Mouse (Mus musculus) erythroblast, embryonic 14.5 days (primary cell): ENCODE measurements at regions not wholly inside any gene's neighbourhood (a gene's known extent, or its start where the extent isn't known, plus 50 kb on each side); places are given as distances from the start of the nearest gene placed in this dataset.

ENCODE experiments used
- H3K27me3 ChIP-seq: 2 replicates; pipeline ENCODE4 v1.6.1; 2012; ENCODE audit warnings: inconsistent platforms; ENCODE audit not compliant: control insufficient read depth
- H3K36me3 ChIP-seq: 2 replicates; pipeline ENCODE4 v1.6.1; 2012; ENCODE audit warnings: mild to moderate bottlenecking, inconsistent platforms; ENCODE audit not compliant: control insufficient read depth
- H3K4me1 ChIP-seq: 2 replicates; pipeline ENCODE4 v1.6.1; 2012; ENCODE audit warnings: inconsistent platforms; ENCODE audit not compliant: control insufficient read depth
- H3K4me3 ChIP-seq: replicated peaks from 2 replicates; pipeline ENCODE3; 2012; ENCODE audit warnings: moderate library complexity, mild to moderate bottlenecking, inconsistent platforms
- H3K9me3 ChIP-seq: 2 replicates; pipeline ENCODE4 v1.6.1; 2012; ENCODE audit warnings: low read length, inconsistent platforms, mixed read lengths; ENCODE audit not compliant: control insufficient read depth
- GATA1 ChIP-seq: IDR thresholded peaks from 2 replicates; pipeline ENCODE4 v1.6.1; 2012; ENCODE audit warnings: low read length, inconsistent platforms, mixed read lengths
- TAL1 ChIP-seq: IDR thresholded peaks from 3 replicates; pipeline ENCODE4 v1.6.1; 2012; ENCODE audit warnings: low read length, inconsistent platforms, mixed read lengths

DNA sequence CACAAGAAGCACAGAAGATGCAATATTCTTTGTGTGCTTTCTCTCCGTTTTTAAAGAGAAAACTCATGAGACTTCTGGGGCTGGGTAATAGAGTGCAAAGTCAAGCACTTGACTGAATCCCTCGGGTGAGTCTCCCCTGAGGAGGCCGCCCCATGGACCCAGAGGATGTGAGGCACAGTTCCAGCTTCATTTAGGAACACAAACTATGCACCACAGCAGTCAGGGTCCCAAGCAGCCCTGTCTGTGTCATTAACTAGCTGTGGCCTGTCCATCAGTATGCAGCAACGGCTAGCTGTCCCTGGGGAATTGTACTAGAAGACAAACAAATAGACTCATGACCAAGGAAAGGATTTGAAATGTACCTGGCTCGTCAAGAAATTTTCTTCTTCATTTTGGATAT is 349.7 kb downstream of the Cbln4 start:
- H3K4me1 ChIP-seq = no peaks in the 10 kb centered on the region
- peaks cover 21% of the 10 kb centered on the region for H3K9me3 ChIP-seq
- H3K4me3 ChIP-seq = no peak overlapping the region
- no peak for TF ChIP-seq TAL1
- TF ChIP-seq GATA1 = no peak
- no peaks in the 10 kb centered on the region for H3K36me3 ChIP-seq
- no peaks in the 10 kb centered on the region for H3K27me3 ChIP-seq

- Histone ChIP-seq H3K9me3 (peaks cover 17% of the 10 kb centered on the region), H3K27me3 (no peaks in the 10 kb centered on the region), H3K4me1 (no peaks in the 10 kb centered on the region), H3K4me3 (no peak overlapping the region), H3K36me3 (no peaks in the 10 kb centered on the region)
- TF ChIP-seq TAL1 (no peak), GATA1 (no peak)
Measured at GRCm38 (mm10) chr2:171690781-171691180, 352.5 kb downstream of the Cbln4 start.

GRCm38 (mm10) chr2:171689102-171689501 is 354.2 kb downstream of the Cbln4 start:
- Histone ChIP-seq H3K4me1 (no peaks in the 10 kb centered on the region), H3K4me3 (no peak overlapping the region), H3K9me3 (peaks cover 16% of the 10 kb centered on the region), H3K36me3 (no peaks in the 10 kb centered on the region), H3K27me3 (no peaks in the 10 kb centered on the region)
- TF ChIP-seq GATA1 (no peak), TAL1 (no peak)

- Histone ChIP-seq H3K4me3 (no peak overlapping the region), H3K27me3 (no peaks in the 10 kb centered on the region), H3K4me1 (no peaks in the 10 kb centered on the region), H3K9me3 (peaks cover 20% of the 10 kb centered on the region), H3K36me3 (no peaks in the 10 kb centered on the region)
- TF ChIP-seq GATA1 = no peak
- no peak for TF ChIP-seq TAL1
Measured at GRCm38 (mm10) chr2:171677998-171678397, 365.3 kb downstream of the Cbln4 start.

DNA sequence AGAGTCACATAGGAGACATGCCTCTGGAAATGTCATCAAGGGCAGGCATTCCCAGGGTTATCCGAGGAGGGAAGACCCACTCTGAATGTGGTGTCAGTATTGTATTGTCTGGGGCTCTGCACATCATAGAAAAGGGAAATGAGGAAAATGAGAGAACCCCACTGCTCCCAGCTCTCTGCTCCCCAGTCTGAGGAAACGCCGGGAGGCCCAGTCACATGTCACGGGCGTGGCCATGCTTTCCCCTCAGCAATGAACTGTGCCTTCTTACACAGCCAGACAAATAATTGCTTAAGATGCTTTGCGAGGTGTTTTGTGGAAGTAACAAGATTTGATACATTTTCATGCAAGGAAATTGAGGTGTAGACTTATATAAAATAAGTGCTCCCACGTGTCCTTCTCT is 366.1 kb downstream of the Cbln4 start:
- H3K4me3 ChIP-seq = no peak overlapping the region
- H3K27me3 ChIP-seq = no peaks in the 10 kb centered on the region
- H3K36me3 ChIP-seq = no peaks in the 10 kb centered on the region
- no peaks in the 10 kb centered on the region for H3K4me1 ChIP-seq
- TF ChIP-seq GATA1 = no peak
- TF ChIP-seq TAL1 = no peak
- H3K9me3 ChIP-seq = peaks cover 19% of the 10 kb centered on the region

DNA sequence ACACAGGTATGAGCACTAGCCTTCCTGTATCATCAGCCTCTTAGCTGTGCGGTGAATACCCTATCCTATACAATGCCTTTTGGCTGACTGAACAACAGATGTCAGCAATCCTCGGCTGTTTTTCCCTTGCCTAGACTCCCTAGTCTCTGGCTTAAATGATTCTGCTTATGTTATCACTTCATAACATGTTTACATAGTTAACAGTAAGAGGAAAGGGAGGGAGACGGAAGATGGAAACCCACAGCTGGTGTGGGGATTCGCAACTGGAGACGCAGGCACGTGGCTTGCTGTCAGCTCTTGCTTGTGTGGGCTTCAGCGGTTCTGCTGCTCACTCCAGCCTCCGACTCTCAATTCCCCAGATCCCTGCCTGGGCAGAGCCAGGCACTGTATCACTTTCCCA is 367.2 kb downstream of the Cbln4 start:
- no peak overlapping the region for H3K4me3 ChIP-seq
- TF ChIP-seq GATA1 = no peak
- no peak for TF ChIP-seq TAL1
- peaks cover 21% of the 10 kb centered on the region for H3K9me3 ChIP-seq
- no peaks in the 10 kb centered on the region for H3K27me3 ChIP-seq
- H3K4me1 ChIP-seq = no peaks in the 10 kb centered on the region
- H3K36me3 ChIP-seq = no peaks in the 10 kb centered on the region

DNA sequence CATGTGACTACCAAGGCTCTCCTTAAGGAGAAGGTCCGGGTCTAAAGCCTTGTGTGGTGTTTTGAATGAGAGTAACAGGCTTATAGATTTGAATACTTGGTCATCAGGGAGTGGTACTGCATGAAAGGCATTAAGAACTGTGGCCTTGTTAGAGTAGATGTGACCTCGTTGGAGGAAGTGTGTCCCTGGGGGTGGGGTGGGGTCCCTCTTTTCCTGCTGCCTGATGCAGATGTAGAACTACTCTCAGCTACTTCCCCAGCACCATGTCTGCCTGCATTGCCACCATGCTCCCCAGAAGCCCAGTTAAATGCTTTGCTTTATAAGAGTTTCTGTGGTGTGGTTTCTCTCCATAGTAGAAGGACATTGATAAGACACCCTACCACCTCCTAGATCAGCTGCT is 367.9 kb downstream of the Cbln4 start:
- Histone ChIP-seq H3K9me3 (peaks cover 23% of the 10 kb centered on the region), H3K4me1 (no peaks in the 10 kb centered on the region), H3K27me3 (no peaks in the 10 kb centered on the region), H3K4me3 (no peak overlapping the region), H3K36me3 (no peaks in the 10 kb centered on the region)
- TF ChIP-seq GATA1 = no peak
- TF ChIP-seq TAL1 = no peak

GRCm38 (mm10) chr2:171670945-171671547 is 372.2 kb downstream of the Cbln4 start:
- Histone ChIP-seq H3K9me3 (peaks cover 20% of the 10 kb centered on the region), H3K36me3 (no peaks in the 10 kb centered on the region), H3K4me1 (no peaks in the 10 kb centered on the region), H3K4me3 (no peak overlapping the region), H3K27me3 (no peaks in the 10 kb centered on the region)
- no peak for TF ChIP-seq TAL1
- TF ChIP-seq GATA1 = no peak

DNA sequence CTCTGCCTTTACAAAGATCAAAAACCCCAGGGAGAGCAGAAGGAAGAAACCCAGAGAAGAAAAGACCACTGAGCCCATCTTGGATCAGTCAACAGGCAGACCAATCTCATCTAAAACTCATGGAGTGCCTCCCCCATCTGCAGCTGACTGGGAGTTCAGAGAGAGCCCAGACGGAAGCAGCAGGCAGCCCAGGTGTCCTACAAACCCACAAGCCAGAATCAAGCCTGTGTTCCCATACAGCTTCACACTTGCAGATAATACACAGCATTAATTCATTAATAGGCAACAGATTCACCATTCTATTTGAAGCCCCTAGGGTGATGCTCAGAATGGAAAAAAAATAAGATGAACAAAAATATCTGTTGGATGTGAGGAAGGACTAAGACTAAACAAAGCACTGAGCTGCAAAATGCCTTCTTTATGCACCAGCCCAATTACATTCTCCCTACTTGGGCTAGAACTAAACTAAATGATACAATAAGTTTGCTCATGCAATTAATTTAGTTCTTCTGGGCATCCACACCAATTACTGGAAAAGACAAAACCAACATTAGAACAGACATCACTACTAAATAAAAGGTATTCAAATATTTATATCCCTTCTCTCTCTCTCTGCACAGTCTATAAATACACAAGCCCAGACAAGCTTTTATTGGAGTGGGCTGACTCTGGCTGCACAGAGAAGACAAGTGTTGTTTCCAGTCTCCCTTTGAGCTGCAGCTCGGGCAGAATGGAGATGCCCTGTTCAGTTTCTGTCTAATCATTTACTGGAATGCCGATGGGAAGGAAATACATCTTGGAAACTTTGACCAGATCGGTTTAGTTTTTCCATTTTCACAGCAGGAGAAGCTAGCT is 374.2 kb downstream of the Cbln4 start:
- H3K4me3 ChIP-seq = no peak overlapping the region
- TF ChIP-seq TAL1 = no peak
- TF ChIP-seq GATA1 = no peak
- no peaks in the 10 kb centered on the region for H3K36me3 ChIP-seq
- no peaks in the 10 kb centered on the region for H3K4me1 ChIP-seq
- H3K9me3 ChIP-seq = peaks cover 18% of the 10 kb centered on the region
- H3K27me3 ChIP-seq = no peaks in the 10 kb centered on the region
